Mouse (Mus musculus) adrenal gland, adult 8-10 months (tissue): ENCODE measurements at regions not wholly inside any gene's neighbourhood (a gene's known extent, or its start where the extent isn't known, plus 50 kb on each side); places are given as distances from the start of the nearest gene placed in this dataset.

Experiments used
- DNase-seq: peaks from one replicate; pipeline ENCODE4 v3.0.0; 2022

DNA sequence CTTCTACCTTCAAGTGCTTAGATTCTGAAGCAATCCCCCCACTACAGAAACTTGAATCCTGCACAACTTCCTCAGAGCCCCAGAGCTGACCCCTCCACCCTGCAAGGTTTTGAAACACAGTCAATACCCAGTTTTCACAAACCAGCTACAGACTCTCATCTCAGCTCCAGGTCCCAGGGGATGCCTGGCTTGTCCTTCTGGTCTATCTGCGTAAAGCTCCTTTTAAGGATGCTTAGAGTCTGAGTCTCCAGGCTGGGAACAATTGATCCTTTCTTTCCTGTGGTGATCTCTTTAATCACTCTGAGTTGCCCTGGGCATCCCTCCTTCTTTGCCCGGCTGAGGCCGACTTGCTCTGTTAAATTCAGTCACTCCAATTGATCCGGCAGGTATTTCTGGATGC lies 500.4 kb downstream of the Med13l start:
- DNase-seq = no peak

DNA sequence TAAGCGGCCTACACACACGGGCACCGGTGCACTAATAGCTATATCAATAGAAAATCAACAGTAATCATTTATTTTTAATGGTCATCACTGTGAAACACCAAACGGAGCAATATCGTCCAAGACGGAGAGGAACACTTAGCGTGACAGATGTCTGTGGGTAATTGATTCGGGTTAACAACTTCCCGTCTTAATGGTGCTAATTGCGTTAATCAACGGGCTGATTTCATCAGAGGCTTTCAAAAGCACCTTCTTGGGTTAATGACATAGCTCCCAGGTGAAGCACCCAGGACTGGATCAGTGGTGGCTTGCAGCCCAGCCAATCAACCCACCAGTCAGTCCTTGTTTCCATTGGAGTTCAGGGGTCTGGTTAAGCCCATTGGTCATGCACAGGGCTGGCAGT lies 502.0 kb downstream of the Med13l start:
- DNase-seq = no peak

DNA sequence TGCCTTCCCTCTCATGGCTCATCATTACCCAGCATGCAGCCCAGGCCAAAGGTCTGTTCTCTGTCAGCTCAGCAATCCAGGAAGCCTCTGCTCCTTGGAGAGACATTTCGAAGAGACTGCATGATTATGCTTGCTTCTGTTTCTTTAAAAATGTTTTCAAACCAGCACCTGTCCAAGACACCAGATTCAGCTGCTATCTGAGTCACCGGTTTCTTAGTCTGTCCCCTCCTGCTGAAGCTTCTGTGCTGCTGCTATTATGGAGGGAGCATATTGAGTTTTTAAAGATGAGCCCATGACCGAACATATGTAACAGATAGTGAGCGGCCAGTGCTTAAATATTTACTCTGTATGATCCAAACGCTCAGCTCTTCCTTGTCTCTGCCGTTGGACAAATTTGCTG lies 506.2 kb downstream of the Med13l start:
- DNase-seq = no peak

DNA sequence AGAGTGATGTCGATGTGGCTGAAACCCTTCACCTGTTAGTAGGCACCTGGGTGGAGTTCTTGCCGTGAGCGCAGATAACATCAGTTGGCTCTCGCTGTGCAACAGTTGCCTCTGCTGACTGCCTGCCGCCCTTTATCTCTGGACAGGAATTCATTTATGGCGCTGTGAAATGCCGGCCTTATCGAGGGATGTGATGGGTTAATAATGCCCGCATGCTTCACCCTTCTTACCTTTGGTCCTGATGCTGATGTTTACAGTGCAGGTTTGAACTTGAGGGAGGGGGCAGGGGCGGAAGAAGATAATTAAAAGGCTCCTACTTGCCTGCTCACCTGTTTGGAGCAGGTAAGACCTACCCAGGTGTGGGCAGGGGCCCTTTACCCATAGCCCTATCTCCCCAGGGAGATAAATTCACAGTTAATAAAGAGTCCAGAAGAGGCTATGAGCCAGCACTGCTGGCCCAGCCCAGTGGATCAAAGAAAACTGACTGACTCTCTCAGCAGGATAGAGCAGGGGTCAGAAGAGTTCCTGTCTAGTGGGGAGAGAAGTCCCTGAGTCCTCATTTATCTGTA lies 509.4 kb downstream of the Med13l start:
- DNase-seq = no peak

DNA sequence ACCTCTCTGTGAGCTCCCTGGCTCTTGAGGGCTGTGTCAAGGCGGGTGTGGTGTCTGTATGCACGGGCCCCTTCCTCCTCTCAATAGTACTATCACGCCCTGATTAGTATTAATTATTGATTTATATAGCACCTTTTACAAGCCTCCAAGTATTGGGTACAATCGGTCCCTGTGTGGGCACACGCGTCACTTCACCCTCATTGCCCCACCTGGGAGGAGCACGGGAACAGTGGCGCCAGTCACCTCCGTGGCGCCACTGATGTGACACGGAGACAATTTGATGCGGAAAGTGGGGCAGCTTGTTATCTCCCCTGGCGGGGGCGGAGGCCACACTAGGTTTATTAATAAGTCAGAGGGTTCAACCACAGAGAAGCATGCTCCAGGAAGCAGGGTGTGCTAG lies 512.2 kb downstream of the Med13l start:
- no peak for DNase-seq

DNA sequence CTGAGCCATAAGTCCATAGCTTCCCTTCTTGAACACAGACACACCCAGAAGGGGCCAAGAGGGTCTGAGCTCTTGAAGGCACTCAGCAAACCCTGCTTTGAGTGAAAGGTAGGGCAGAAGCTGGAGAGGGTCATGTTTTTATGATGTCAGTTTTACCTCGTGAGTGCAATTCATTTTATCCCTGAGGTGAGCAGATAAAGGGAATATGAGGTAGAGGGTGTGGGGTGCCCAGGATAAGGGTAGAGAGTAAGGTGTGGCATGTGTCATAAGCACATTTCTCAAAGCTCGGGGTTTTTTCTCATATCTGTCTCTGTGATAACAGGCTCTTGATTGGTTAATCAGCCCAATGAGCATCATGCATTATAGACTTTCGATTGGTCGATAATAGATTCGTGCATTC lies 520.3 kb downstream of the Med13l start:
- no peak for DNase-seq

DNA sequence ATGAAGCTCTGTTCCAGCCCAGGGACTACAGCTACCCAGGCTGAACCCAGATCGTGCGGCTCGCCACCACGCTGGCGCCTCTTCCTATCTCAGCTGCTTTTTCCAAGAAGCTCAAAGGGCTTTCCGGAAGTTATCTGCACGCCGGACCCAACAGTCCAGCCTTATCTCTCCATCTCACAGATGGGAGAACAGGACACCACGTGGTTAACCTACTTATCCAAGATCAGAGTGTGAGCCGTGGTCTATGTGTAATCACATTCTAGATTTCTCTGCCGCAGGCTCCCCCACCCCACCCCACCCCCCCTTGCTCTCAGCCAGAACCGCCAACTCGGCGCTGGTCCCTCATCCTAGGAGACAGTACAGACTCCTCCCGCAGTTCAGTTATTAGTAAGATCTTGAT lies 522.4 kb downstream of the Med13l start:
- no peak for DNase-seq

DNA sequence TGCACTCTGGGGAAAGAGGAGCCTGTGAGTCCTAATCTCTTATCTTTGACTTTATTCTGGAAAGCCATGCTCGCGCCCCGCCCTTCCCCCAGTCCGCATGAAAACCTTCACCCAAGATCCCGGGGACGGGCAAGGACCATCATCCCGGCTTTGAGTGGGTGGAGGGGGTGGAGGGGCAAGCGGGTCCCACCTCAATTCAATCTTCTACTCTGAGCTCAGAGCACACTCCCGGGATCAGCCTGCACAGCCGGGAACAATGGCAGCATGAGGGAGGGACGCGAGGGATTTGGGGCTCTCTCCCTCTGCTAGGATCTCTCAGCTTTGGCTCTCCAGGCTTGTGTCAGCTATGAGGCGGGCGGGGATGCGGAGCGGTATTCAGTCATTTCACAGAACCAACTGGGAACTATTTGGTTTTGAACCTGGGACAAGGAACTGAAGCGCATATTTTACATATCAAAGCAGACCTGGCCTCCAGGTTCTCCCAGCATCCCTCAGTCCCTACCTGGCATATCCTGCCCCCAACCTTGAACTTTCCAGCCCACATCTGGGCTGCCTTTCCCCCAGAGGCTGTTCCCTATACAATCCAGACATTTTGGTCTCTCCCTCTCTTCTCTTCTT lies 537.2 kb downstream of the Med13l start:
- no peak for DNase-seq

DNA sequence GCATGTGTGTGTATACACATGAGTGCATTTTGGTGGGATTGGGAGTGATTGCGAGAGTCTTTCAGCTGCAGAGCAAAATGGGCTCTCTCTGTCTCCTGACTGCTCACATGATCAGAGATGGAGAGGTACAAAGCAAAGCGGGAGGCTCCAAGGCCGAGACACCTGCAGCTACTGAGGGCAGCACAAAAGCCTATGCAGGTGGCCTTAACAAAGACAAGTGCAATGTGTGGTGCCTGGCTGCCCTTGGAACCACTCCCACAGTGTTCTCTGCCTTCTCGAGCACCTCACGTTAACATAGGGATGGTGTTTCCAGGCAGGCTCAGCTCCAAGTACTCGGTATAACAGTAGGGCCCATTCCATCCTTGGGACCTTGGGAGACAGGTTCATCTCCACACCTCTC lies 539.3 kb downstream of the Med13l start:
- DNase-seq = no peak

DNA sequence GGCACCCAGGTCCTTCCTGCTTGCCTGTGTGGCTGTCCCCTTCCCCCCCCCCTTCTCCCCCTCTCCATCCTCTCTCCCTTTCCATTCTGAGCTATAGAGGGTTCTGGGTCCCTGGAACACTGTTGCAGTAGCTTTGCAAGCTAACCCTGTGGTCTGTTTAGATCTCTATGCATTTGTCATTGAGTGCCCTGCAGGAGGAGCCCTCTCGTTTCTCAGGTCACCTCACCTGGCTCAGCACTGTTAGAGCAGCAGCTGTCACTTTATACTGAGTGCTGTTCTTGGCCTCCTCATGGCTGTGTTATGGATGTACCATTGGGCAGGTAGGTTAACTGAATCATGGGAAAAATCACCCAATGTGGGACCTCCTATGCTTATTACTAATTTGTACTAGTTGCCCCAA lies 543.0 kb downstream of the Med13l start:
- no peak for DNase-seq

DNA sequence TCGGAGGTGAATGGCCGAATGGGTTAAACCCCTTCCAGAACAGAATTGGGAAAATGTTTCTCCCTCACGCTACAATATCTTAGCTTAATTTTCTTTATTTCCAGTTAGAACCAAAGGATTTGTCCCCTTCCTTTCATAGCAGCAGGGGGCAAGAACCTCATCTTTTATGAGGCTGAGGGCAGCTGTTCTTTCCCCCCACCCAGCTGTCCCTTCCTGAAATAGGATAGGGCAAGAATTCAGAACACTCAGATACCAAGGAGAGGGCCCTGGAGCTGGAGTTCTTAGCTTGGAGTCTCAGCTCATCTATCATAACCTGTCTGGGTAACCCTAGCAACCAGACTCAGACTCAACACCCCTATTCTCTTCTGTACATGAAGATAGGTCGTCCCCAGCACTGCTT lies 547.4 kb downstream of the Med13l start:
- no peak for DNase-seq

DNA sequence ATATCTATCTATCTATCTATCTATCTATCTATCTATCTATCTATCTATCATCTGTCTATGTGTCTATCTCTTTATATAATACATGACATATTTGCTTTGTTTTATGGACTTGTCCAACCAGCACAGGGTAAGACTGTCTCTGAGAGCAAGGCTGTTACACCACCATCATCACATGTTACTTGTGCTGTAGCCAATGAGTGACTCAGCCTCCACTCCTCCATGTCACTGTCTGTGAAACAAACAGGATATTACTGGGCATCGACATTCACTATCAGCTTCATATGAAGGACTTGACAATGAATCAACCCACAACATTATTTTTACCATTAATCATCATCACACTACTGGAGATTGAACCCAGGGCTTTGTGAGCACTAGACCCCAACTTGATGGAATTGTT lies 549.0 kb downstream of the Med13l start:
- no peak for DNase-seq

DNA sequence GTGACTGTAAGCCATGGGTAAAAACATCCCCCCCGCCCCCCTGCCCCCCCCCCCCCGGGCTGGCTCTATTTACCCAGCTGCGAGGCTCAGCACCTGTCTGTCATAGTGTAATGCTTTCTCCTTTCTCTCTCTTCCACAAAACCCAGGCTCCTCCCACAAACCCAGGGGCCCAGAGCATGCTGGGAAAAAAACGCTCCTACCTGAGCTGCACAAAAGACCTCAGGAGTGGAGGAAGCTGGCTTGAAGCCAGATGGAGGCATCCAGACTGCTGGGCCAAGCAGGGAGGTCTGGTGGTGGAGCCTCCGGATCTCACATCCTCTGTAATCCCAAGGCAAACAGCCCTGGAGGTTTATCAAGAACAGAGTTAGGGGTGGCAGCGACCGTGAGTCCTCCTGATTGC lies 553.6 kb downstream of the Med13l start:
- no peak for DNase-seq

DNA sequence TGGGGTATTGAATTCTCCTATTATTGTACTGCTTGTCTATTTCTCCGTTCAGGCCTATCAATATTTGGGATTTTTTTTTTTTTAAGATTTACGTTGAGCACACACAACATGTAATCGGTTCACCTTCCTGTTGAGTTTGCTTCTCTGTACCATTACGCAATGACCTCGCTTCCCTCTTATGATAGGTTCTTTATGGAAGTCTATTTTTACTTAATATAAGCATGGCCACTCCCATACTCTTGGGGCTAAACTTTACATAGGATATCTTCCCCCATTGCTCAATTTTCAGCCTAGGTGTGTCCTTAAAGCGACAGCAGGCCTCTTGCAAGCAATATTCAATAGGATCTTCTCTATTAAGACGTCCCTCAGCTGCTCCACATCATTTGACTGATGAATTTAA lies 544.7 kb upstream of the Tbx3 start:
- DNase-seq = no peak

DNA sequence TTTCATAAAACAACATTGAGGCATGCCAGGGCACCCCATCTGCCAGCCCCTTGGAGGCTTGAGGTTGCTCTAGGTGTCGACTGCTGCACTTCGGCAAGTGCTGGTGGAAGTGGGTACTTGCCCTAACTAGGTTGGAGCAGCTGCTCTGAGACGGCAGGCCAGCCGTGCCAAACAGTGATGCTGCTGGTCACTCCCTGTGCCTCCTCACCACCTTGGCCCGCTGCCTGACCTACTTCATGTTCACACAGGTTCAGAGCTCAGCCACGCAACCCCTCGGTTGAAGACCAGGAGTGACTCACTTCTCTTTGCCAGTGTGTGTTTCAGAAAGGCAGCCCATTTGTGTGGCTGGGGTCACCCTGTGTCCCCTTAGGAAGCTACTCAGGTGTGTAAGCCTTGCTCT lies 540.3 kb upstream of the Tbx3 start:
- no peak for DNase-seq

DNA sequence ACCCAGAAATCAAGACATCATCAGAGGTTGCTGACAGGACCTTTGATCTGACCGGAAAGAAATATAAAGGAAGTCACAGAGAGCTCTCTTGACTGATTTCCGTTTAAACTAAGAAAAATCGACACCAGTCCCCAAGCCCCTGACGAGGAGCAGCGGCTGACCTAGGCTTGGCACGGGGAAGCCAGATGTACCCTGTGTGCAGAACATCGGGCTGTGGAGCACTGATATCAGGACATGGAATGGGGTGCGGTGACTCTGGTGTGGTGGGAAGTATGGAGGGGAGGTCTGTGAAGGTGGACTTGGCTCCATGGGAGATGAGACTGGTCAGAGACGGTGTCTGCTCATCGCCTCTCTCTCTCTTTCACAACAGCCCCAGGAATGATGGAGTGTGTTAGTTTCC lies 539.0 kb upstream of the Tbx3 start:
- no peak for DNase-seq

DNA sequence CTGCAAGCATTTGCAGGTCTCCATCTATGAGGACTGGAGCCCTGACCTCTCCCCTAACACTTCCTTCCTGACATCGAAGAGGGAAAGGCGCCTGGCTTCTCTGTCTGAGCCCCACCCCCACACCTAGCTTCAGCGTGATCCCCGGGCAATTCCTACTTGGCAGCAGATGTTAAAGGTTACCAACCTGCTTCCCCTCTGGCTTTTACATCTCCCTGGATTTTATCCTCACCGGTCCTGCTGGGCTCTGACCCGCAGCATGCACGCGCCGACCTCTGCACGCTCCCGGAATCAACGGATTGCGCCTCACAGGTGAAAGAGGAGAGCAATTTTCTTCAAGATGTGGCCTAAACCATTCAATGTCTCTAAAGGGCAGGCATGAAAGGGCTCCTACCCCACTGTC lies 537.1 kb upstream of the Tbx3 start:
- DNase-seq = no peak

DNA sequence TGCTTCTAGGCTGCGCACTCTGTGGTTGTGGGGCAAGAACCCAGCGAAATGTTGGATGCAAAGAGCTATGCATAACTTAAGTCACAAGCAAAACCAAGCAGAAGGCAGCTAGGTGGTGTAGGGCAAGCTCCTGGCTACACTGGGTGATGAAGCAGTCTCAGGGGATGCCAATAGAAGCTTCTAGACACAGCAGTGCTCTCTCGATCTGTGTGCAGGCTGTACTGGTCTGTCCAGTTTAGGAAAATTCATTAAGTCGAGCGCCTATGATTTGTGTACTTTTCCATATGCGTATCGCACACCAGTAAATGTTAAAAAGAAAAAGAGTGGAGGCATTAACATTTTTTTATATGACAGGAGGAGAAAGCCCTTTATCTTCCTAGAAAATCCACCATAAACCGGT lies 533.6 kb upstream of the Tbx3 start:
- no peak for DNase-seq

DNA sequence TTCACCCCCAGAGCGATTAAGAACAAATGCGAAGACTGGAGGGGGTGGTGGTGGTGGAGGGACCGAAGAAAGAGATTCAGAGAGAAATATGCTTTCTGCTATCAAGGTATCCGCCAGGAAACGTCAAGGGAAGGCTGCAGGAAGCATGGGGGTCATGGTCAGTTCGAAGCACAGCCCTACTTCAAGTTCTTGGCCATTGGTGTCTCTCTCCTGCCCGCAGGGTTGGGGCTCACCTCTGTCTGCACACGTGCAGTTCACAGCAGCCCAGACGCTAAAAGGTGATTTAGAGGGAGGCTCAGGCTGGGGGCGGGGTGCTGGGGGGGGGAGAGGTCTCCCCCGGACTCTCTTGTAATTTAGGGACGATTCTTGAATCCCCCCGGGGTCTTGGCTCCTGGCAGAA lies 533.1 kb upstream of the Tbx3 start:
- DNase-seq = no peak

DNA sequence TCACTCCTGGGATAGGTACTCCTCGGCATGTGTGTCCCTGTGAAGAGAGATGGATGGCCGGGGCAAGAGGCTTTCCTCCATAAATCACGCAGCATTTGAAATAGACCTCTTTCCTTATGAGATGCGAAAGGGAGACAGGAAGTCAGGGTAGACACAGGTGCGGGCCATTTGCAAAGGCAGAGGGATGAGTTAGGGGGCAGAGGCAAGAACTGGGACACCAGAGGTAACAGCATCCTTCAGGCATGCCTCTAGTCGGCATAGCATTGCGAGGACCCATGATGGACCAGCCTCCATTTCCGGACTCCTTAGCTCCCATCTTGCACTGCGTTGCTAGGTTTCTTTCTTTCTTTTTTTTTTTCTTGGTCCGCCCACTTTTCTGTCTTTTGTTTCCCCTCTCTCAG lies 532.6 kb upstream of the Tbx3 start:
- DNase-seq = no peak

DNA sequence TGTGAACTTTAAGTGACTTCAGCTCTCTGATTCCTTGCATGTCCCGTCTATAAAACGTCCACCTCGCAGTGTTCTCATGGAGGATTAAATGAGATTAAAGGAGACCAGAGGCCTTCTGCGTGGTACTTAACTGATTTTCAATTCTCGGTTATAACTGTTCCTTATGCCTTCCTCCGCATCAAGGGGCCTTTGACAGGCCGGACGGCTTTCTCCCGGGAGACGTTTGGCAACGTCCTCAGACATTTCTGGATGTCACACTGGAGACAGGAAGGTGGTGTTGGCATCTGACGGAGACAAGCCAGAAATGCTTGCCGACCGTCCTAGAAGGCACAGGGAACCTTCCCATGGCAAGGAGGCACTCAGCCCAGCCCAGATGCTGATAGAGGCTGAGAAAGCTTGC lies 532.2 kb upstream of the Tbx3 start:
- no peak for DNase-seq

DNA sequence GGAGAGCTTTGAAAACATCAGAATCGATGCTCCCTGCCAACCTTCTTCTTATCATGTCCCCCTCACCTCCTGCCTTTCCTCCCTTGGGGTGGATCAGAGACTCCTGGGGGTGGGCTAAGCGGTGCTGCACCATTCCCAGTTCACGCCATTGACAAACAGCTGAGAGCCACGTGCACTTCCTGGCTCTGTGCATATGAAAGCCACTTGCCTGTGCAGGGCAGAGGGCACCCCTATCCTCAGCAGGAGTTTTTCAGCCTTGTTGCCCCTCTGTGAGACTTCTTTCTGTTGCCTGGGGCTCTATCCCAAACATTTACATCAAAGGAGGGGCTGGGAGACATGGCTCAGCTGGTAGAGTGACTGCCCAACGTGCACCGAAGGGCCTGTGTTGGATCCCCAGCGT lies 531.1 kb upstream of the Tbx3 start:
- DNase-seq = no peak

DNA sequence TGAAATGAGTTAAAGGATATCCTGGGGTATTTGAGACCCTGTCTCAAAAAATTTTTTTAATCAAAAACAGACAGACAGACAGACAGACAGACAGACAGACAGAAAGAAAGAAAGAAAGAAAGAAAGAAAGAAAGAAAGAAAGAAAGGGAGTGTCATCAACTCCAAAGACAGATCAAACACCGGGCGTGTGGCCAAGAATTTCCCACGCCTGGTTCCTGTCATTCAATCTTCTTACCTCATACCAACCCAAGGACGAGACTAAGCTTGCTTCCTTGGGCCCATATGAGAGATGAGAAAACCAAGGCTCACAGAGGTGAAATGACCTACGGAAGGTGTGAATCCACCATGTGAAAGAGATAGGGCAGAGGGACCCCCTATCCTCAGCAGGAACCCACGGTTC lies 530.7 kb upstream of the Tbx3 start:
- DNase-seq = peak; percentile 31

DNA sequence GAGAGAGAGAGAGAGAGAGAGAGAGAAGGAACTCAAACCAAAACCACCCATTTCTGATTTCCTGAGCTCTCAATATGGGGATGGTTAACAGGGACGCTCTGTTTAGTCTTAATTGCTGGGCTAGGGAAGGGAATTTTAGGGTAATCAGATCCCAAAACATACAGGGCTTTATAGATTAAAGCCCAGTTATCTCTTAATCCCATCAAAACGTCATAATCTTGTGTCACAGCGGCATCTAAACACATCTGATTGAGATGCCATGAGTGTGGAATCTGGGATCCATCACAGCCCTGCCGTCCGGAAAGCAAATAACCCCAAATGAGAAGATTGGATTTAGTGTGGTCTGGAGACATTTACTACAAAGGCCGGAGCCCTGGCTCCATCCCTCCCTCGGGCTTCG lies 527.1 kb upstream of the Tbx3 start:
- DNase-seq = no peak
